Mouse (Mus musculus): ENCODE results near the gene Olfr389.

The Olfr389 gene

DNA sequence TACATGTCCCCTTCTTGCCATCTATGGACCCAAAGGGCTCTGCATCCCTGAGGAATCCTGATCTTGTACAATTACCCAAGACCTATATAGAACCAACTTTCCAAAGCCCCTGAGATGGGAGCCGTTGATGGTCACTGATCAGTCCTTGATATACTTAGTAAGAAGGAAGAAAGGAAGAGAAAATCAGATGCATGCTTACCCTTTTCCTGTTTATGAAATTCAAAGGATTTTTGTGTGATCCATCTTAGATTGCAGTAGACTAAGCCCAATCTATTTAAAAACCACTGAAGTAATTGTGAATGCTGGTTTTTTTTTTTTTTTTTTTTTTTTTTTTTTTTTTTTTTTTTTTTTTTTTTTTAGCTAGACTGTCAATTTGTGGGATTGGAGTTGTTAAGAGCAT is at the start of gene Olfr389:
Gene Olfr389, minus strand, starts transcription at position 101 of the 400 bp plus-strand sequence.
- DNase-seq (ENCODE audit: extremely low read depth, insufficient read length, low spot score): no peak

DNA sequence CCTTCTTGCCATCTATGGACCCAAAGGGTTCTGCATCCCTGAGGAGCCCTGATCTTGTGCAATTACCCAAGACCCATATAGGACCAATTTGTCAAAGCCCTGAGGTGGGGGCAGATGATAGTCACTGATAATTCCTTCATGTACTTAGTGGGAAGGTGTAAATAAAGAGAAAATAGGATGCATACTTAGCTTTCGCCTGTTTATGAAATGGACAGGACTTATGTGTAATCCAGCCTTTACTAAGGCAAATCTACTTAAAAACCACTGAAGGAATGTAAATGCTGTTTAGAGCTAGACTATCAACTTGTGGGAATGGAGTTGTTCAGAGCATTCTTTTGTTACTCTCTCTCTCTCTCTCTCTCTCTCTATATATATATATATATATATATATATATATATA is 36.4 kb upstream of the Olfr389 start, which contains the start of gene Olfr392:
Gene Olfr392, minus strand, starts transcription at position 101 of the 400 bp plus-strand sequence.
- no peak for DNase-seq (ENCODE audit: extremely low read depth, insufficient read length, low spot score)

DNA sequence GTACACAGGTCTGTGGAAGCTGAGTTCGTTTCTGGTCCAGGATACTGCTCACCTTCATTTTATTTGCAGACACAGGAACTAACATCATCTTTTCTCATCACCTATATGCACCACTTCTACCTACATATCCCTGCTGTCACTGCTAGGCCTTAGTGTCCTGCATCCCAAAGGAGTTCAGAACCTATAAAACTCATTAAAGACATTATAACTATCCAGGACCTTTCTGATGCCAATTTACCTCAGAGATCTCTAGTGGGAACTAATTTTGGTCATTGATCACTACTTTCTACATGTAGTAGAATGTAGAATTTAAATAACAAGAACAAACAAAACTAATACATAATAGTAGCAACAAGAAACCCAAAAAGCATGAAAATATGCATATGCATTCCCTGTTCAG is 22.4 kb upstream of the Olfr389 start, which contains the start of gene Olfr391-ps:
Gene Olfr391-ps, minus strand, starts transcription at position 101 of the 400 bp plus-strand sequence.
- no peak for DNase-seq (ENCODE audit: extremely low read depth, insufficient read length, low spot score)

DNA sequence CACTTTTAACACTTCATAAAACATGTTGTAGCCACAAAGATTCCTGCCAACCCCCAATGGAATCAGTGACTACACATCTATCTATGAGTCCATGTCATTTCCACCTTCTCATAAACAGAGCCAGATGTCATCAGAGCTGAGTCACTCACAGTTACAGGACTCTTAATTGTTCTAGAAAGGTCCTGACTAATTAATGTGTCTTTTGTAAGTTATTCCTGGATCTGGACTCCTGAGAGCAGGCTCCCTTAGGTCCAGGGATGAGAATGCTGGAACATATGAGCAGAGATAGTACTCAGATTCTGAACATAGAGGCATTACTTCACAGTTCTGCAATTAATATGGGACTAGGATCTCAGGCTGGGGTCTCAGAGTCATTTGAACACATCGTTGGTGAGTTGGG is 2.2 kb upstream of the Olfr389 start, which contains the start of gene Olfr390:
Gene Olfr390, plus strand, starts transcription at position 301 of the 400 bp plus-strand sequence.
- DNase-seq (ENCODE audit: extremely low read depth, insufficient read length, low spot score): no peak

GRCm38 (mm10) chr11:73759115-73759514 is 21.4 kb downstream of the Olfr389 start:
- no peak for DNase-seq (ENCODE audit: extremely low read depth, insufficient read length, low spot score)

All from 3134 (cell line).